Mouse (Mus musculus): ENCODE data around the gene Gm42878. TPM values are rescaled to one million over a fixed set of nuclear protein-coding genes. Genes with fewer than 3 reads are reported as not detected.

Gm42878 gene
- polyA plus RNA-seq, 1 experiment from 2014 or later, result not detected

GRCm38 (mm10) chr5:121583765-121584501 is 38.7 kb upstream of the Gm42878 start:
- no peaks in the 10 kb centered on the region for H3K27me3 ChIP-seq (replicated peaks)
- no peak overlapping the region for H3K4me3 ChIP-seq
- no peaks in the 10 kb centered on the region for H3K4me1 ChIP-seq
- ATAC-seq (replicated peaks), result no peak
- H3K27ac ChIP-seq, result no peak overlapping the region
- H3K9ac ChIP-seq, result no peak overlapping the region
- 58% methylated on average over 12 of the region's 12 CpGs for WGBS
- H3K36me3 ChIP-seq (replicated peaks), result peaks cover 12% of the 10 kb centered on the region; the same call in 1 of the 2 replicates
- H3K4me2 ChIP-seq, result no peak overlapping the region
- H3K9me3 ChIP-seq, result no peaks in the 10 kb centered on the region

GRCm38 (mm10) chr5:121581945-121582344 is 36.7 kb upstream of the Gm42878 start:
- Histone ChIP-seq H3K9me3 (no peaks in the 10 kb centered on the region), H3K36me3 (replicated peaks) (peaks cover 12% of the 10 kb centered on the region; the same call in 1 of the 2 replicates), H3K4me2 (no peak overlapping the region), H3K27me3 (replicated peaks) (no peaks in the 10 kb centered on the region), H3K9ac (no peak overlapping the region), H3K27ac (no peak overlapping the region), H3K4me3 (no peak overlapping the region), H3K4me1 (no peaks in the 10 kb centered on the region)
- WGBS, result 94% methylated on average over 8 of the region's 8 CpGs
- no peak for ATAC-seq (replicated peaks)

GRCm38 (mm10) chr5:121576927-121577488 is 31.7 kb upstream of the Gm42878 start:
- no peak overlapping the region for H3K27ac ChIP-seq
- H3K9ac ChIP-seq, result no peak overlapping the region
- H3K27me3 ChIP-seq (replicated peaks), result no peaks in the 10 kb centered on the region
- no peak for ATAC-seq (replicated peaks)
- 88% methylated on average over 11 of the region's 11 CpGs for WGBS
- H3K4me1 ChIP-seq, result no peaks in the 10 kb centered on the region
- H3K4me2 ChIP-seq, result no peak overlapping the region
- H3K9me3 ChIP-seq, result no peaks in the 10 kb centered on the region
- H3K36me3 ChIP-seq (replicated peaks), result peaks cover 16% of the 10 kb centered on the region; the same call in 1 of the 2 replicates
- no peak overlapping the region for H3K4me3 ChIP-seq

GRCm38 (mm10) chr5:121575867-121576266 is 30.6 kb upstream of the Gm42878 start:
- H3K27ac ChIP-seq, result no peak overlapping the region
- no peak overlapping the region for H3K4me3 ChIP-seq
- H3K36me3 ChIP-seq (replicated peaks), result peaks cover 16% of the 10 kb centered on the region; the same call in 1 of the 2 replicates
- H3K4me1 ChIP-seq, result no peaks in the 10 kb centered on the region
- H3K27me3 ChIP-seq (replicated peaks), result no peaks in the 10 kb centered on the region
- ATAC-seq (replicated peaks), result no peak
- no peaks in the 10 kb centered on the region for H3K9me3 ChIP-seq
- H3K4me2 ChIP-seq, result no peak overlapping the region
- 92% methylated on average over 11 of the region's 11 CpGs for WGBS
- H3K9ac ChIP-seq, result no peak overlapping the region

GRCm38 (mm10) chr5:121574145-121574544 is 28.9 kb upstream of the Gm42878 start:
- no peaks in the 10 kb centered on the region for H3K27me3 ChIP-seq (replicated peaks)
- no peak overlapping the region for H3K27ac ChIP-seq
- 88% methylated on average over 13 of the region's 13 CpGs for WGBS
- no peaks in the 10 kb centered on the region for H3K9me3 ChIP-seq
- no peak overlapping the region for H3K9ac ChIP-seq
- no peak overlapping the region for H3K4me2 ChIP-seq
- H3K4me3 ChIP-seq, result no peak overlapping the region
- H3K4me1 ChIP-seq, result no peaks in the 10 kb centered on the region
- no peak for ATAC-seq (replicated peaks)
- H3K36me3 ChIP-seq (replicated peaks), result peaks cover 6% of the 10 kb centered on the region; the same call in 1 of the 2 replicates

GRCm38 (mm10) chr5:121570787-121571186 is 25.5 kb upstream of the Gm42878 start:
- H3K4me2 ChIP-seq, result no peak overlapping the region
- no peak overlapping the region for H3K27ac ChIP-seq
- H3K36me3 ChIP-seq (replicated peaks), result peaks cover 4% of the 10 kb centered on the region; the same call in 1 of the 2 replicates
- no peaks in the 10 kb centered on the region for H3K9me3 ChIP-seq
- H3K9ac ChIP-seq, result no peak overlapping the region
- H3K4me1 ChIP-seq, result no peaks in the 10 kb centered on the region
- H3K4me3 ChIP-seq, result no peak overlapping the region
- 73% methylated on average over 1 of the region's 1 CpGs for WGBS
- no peak for ATAC-seq (replicated peaks)
- H3K27me3 ChIP-seq (replicated peaks), result no peaks in the 10 kb centered on the region

- no peak overlapping the region for H3K9ac ChIP-seq
- H3K27ac ChIP-seq, result no peak overlapping the region
- H3K4me1 ChIP-seq, result no peaks in the 10 kb centered on the region
- H3K36me3 ChIP-seq (replicated peaks), result peaks cover 4% of the 10 kb centered on the region; the same call in 1 of the 2 replicates
- H3K4me2 ChIP-seq, result no peak overlapping the region
- no peaks in the 10 kb centered on the region for H3K9me3 ChIP-seq
- 67% methylated on average over 8 of the region's 9 CpGs for WGBS
- no peak overlapping the region for H3K4me3 ChIP-seq
- H3K27me3 ChIP-seq (replicated peaks), result no peaks in the 10 kb centered on the region
- ATAC-seq (replicated peaks), result no peak
Measured at GRCm38 (mm10) chr5:121569881-121570420, 24.7 kb upstream of the Gm42878 start.

- H3K9ac ChIP-seq, result no peak overlapping the region
- H3K36me3 ChIP-seq (replicated peaks), result no peaks in the 10 kb centered on the region
- no peaks in the 10 kb centered on the region for H3K27me3 ChIP-seq (replicated peaks)
- H3K4me1 ChIP-seq, result peaks cover 3% of the 10 kb centered on the region; the same call in 1 of the 2 replicates
- H3K4me3 ChIP-seq, result no peak overlapping the region
- no peak overlapping the region for H3K27ac ChIP-seq
- WGBS, result 91% methylated on average over 16 of the region's 16 CpGs
- no peak for ATAC-seq (replicated peaks)
- H3K4me2 ChIP-seq, result no peak overlapping the region
- H3K9me3 ChIP-seq, result no peaks in the 10 kb centered on the region
Measured at GRCm38 (mm10) chr5:121566035-121566681, 20.9 kb upstream of the Gm42878 start.

GRCm38 (mm10) chr5:121564468-121564895 is 19.2 kb upstream of the Gm42878 start:
- no peak for ATAC-seq (replicated peaks)
- no peak overlapping the region for H3K9ac ChIP-seq

GRCm38 (mm10) chr5:121562436-121562835 is 17.2 kb upstream of the Gm42878 start:
- no peak for ATAC-seq (replicated peaks)
- no peak overlapping the region for H3K9ac ChIP-seq
- 90% methylated on average over 3 of the region's 3 CpGs for WGBS
- no peak overlapping the region for H3K27ac ChIP-seq
- no peak overlapping the region for H3K4me3 ChIP-seq
- H3K36me3 ChIP-seq (replicated peaks), result no peaks in the 10 kb centered on the region
- no peak overlapping the region for H3K4me2 ChIP-seq
- H3K27me3 ChIP-seq (replicated peaks), result no peaks in the 10 kb centered on the region
- H3K9me3 ChIP-seq, result no peaks in the 10 kb centered on the region
- H3K4me1 ChIP-seq, result peaks cover 3% of the 10 kb centered on the region; the same call in 1 of the 2 replicates

More at GRCm38 (mm10) chr5:121564468-121564895, 19.2 kb upstream of the Gm42878 start:
- Histone ChIP-seq H3K36me3 (replicated peaks) (no peaks in the 10 kb centered on the region), H3K4me1 (peaks cover 3% of the 10 kb centered on the region; the same call in 1 of the 2 replicates), H3K9me3 (no peaks in the 10 kb centered on the region), H3K27ac (no peak overlapping the region), H3K4me2 (peak overlapping the region; percentile 32), H3K27me3 (replicated peaks) (no peaks in the 10 kb centered on the region), H3K4me3 (no peak overlapping the region)
- 14% methylated on average over 11 of the region's 11 CpGs for WGBS

- Histone ChIP-seq H3K4me1 (peaks cover 16% of the 10 kb centered on the region), H3K9ac (no peak overlapping the region), H3K27ac (no peak overlapping the region), H3K4me2 (no peak overlapping the region), H3K36me3 (replicated peaks) (no peaks in the 10 kb centered on the region), H3K27me3 (replicated peaks) (no peaks in the 10 kb centered on the region), H3K9me3 (no peaks in the 10 kb centered on the region), H3K4me3 (no peak overlapping the region)
- no peak for ATAC-seq (replicated peaks)
- 87% methylated on average over 7 of the region's 7 CpGs for WGBS
Measured at GRCm38 (mm10) chr5:121549196-121549595, 3.9 kb upstream of the Gm42878 start.

GRCm38 (mm10) chr5:121547084-121547483 is 1.8 kb upstream of the Gm42878 start:
- whole genome bisulfite sequencing, result 97% methylated on average over 3 of the region's 3 CpGs
- Histone ChIP-seq H3K4me1 (peaks cover 37% of the 10 kb centered on the region), H3K27me3 (replicated peaks) (no peaks in the 10 kb centered on the region), H3K4me2 (no peak overlapping the region), H3K27ac (no peak overlapping the region), H3K4me3 (no peak overlapping the region), H3K36me3 (replicated peaks) (no peaks in the 10 kb centered on the region), H3K9me3 (no peaks in the 10 kb centered on the region), H3K9ac (no peak overlapping the region)
- ATAC-seq (replicated peaks), result no peak

Data from midbrain, embryonic 15.5 days (tissue).